Mouse (Mus musculus): ENCODE results near the gene Map4k5.

Gene Map4k5

GRCm38 (mm10) chr12:69885170-69885923 is 7.7 kb downstream of the Map4k5 start:
- DNase-seq: no peak

GRCm38 (mm10) chr12:69884053-69884452 is 8.9 kb downstream of the Map4k5 start:
- no peak for DNase-seq

- DNase-seq: no peak
Observed at GRCm38 (mm10) chr12:69881198-69881905, 11.6 kb downstream of the Map4k5 start.

- DNase-seq: no peak
Observed at GRCm38 (mm10) chr12:69879739-69880138, 13.3 kb downstream of the Map4k5 start.

GRCm38 (mm10) chr12:69879172-69879665 is 13.8 kb downstream of the Map4k5 start:
- DNase-seq: peak; percentile 48

- DNase-seq: no peak
Observed at GRCm38 (mm10) chr12:69877842-69878363, 15.1 kb downstream of the Map4k5 start.

- no peak for DNase-seq
Observed at GRCm38 (mm10) chr12:69871632-69872031, 21.4 kb downstream of the Map4k5 start.

- no peak for DNase-seq
Observed at GRCm38 (mm10) chr12:69867338-69867737, 25.7 kb downstream of the Map4k5 start.

GRCm38 (mm10) chr12:69864164-69864692 is 28.8 kb downstream of the Map4k5 start:
- no peak for DNase-seq

GRCm38 (mm10) chr12:69863505-69863904 is 29.5 kb downstream of the Map4k5 start:
- no peak for DNase-seq

GRCm38 (mm10) chr12:69858847-69859246 is 34.2 kb downstream of the Map4k5 start:
- no peak for DNase-seq

- no peak for DNase-seq
Observed at GRCm38 (mm10) chr12:69857597-69857996, 35.4 kb downstream of the Map4k5 start.

- no peak for DNase-seq
Observed at GRCm38 (mm10) chr12:69856398-69856797, 36.6 kb downstream of the Map4k5 start.

GRCm38 (mm10) chr12:69855641-69856300 is 37.2 kb downstream of the Map4k5 start:
- no peak for DNase-seq

- no peak for DNase-seq
Observed at GRCm38 (mm10) chr12:69853942-69854341, 39.1 kb downstream of the Map4k5 start.

- no peak for DNase-seq
Observed at GRCm38 (mm10) chr12:69853387-69853786, 39.6 kb downstream of the Map4k5 start.

- no peak for DNase-seq
Observed at GRCm38 (mm10) chr12:69852288-69852687, 40.7 kb downstream of the Map4k5 start.

GRCm38 (mm10) chr12:69848083-69848878 is 44.7 kb downstream of the Map4k5 start:
- DNase-seq: no peak

- DNase-seq: no peak
Observed at GRCm38 (mm10) chr12:69846499-69846898, 46.5 kb downstream of the Map4k5 start.

- no peak for DNase-seq
Observed at GRCm38 (mm10) chr12:69845722-69846121, 47.3 kb downstream of the Map4k5 start.

GRCm38 (mm10) chr12:69843531-69844445 is 49.2 kb downstream of the Map4k5 start:
- no peak for DNase-seq
